In the genomic region with DNA sequence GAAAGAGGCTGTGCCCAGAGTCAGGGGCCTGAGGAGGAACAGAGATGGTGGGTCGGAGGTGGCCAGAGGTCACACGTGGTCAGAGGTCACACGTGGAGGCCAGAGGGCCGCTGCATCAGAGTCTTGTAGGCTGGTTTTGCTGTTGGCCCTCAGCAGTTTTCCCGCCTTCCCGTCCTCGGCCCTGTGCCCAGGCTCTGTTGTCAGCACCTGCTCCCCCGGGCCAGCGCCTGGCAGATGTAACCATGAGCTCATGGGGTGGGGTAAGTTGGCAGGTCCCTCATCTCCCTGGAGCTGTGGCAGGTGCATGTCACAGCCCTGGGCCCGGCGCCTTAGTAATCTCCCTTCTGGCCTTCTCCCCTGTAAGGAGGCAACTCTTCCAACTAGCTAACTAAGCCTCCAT, we compare ENCODE assay signal across 16 mouse cellular contexts. TPM values are rescaled to one million over a fixed set of nuclear protein-coding genes. Genes with fewer than 3 reads are reported as not detected.
DNase-seq lines count a peak whose midpoint lies in the region; TF ChIP-seq lines count a peak whose summit lies in the region.
"Had no signal": no experiment of that assay in that cellular context is flagged by ENCODE, and none has a peak within 500 bp of the region (broad histone marks: within the 10 kb centered on the region; RNA-seq: fewer than 3 reads in every experiment).

No protein-coding gene starts in this region.

- no peak overlapping the region for H3K4me3 ChIP-seq in heart, adult 2 months
- no peak overlapping the region for H3K4me3 ChIP-seq in heart, embryonic 10.5 days
- H3K4me3 ChIP-seq in layer of hippocampus, adult 2 months, result no peak overlapping the region
- H3K4me3 ChIP-seq: limb, embryonic 12.5 days had no signal

- 0 out of 2 replicates have a peak, but pooled peaks cover 1% of the 10 kb centered on the region for H3K4me1 ChIP-seq in heart, adult 2 months (ENCODE audit: control insufficient read depth, insufficient read depth, low read length)
- H3K4me1 ChIP-seq in heart, embryonic 10.5 days, result peaks cover 50% of the 10 kb centered on the region

- no peaks in the 10 kb centered on the region for H3K27me3 ChIP-seq in heart, adult 2 months (ENCODE audit: control insufficient read depth, insufficient read depth, low read length)
- H3K27me3 ChIP-seq in heart, embryonic 10.5 days (ENCODE audit: insufficient read depth, poor library complexity, severe bottlenecking), result peaks cover 36% of the 10 kb centered on the region
- H3K27me3 ChIP-seq: limb, embryonic 12.5 days had no signal

- no peak for TF ChIP-seq POLR2A in heart, adult 2 months (IDR thresholded peaks at IDR 0.05; ENCODE audit: insufficient read depth, low read depth, low read length)

- intact Hi-C loops in heart, adult 2 months (cut with DNase I), result no loop called here

- TF ChIP-seq CTCF in heart, adult 2 months (IDR thresholded peaks at IDR 0.05), result no peak
- no peak for TF ChIP-seq CTCF in layer of hippocampus, adult 2 months (conservative IDR thresholded peaks at IDR 0.05)

- H3K9ac ChIP-seq in heart, adult 2 months (ENCODE audit: low read depth, low read length), result no peak overlapping the region
- H3K9ac ChIP-seq: limb, embryonic 12.5 days; liver, postnatal 0 days had no signal

- no peaks in the 10 kb centered on the region for H3K9me3 ChIP-seq in heart, embryonic 10.5 days
- H3K9me3 ChIP-seq: limb, embryonic 12.5 days had no signal

- no peak overlapping the region for H3K27ac ChIP-seq in heart, adult 2 months
- H3K27ac ChIP-seq in heart, embryonic 10.5 days, result no peak overlapping the region
- no peak overlapping the region for H3K27ac ChIP-seq in layer of hippocampus, adult 2 months
- H3K27ac ChIP-seq: limb, embryonic 12.5 days had no signal

- H3K79me2 ChIP-seq in heart, adult 2 months (replicated peaks; ENCODE audit: control insufficient read depth, insufficient read depth, low read length), result no peaks in the 10 kb centered on the region

- 58% methylated on average over 11 of the region's 11 CpGs for WGBS in heart, adult 2 months
- 77% methylated on average over 11 of the region's 11 CpGs for WGBS in heart, embryonic 10.5 days

- DNase-seq in heart, adult 2 months, result peak; percentile 72 to 78
- DNase-seq in heart, embryonic 10.5 days (ENCODE audit: low spot score), result no peak
- peak; percentile 67 to 69 for DNase-seq in cerebellum, adult 18-20 months
- peak; percentile 74 for DNase-seq in gastrocnemius, adult 8-10 months (ENCODE audit: low spot score in 2 of 2)
- DNase-seq in heart, postnatal 4 days, result peak; percentile 84
- DNase-seq in layer of hippocampus, adult 2 months (ENCODE audit: low spot score in 2 of 2), result no peak
- DNase-seq in liver, result no peak
- DNase-seq in right cerebral cortex, adult 18-20 months, result no peak
- DNase-seq: adrenal gland, postnatal 36 days; liver, postnatal 0 days had no signal

- no peak for TF ChIP-seq EP300 in heart, adult 2 months (IDR thresholded peaks at IDR 0.05; ENCODE audit: insufficient read depth, low read depth, low read length)

- no peaks in the 10 kb centered on the region for H3K36me3 ChIP-seq in heart, adult 2 months (ENCODE audit: control insufficient read depth, insufficient read depth, low read length)
- no peaks in the 10 kb centered on the region for H3K36me3 ChIP-seq in heart, embryonic 10.5 days
- H3K36me3 ChIP-seq: limb, embryonic 12.5 days had no signal

RNA-seq across cellular contexts. Expression of gene Krt80, which starts 12.8 kb away (rescaled TPM):
- 1 to 10 TPM; 2.2 to 2.8 TPM for total RNA-seq in heart, adult 2 months (2021)
- 2.0 and 3.2 TPM in 2 replicates for polyA plus RNA-seq in heart, adult 2 months (2012; rRNA removed)
- polyA plus RNA-seq in heart, embryonic 10.5 days (2016; fragmentation: Nextera tagmentation; extraction: Ambion mirVana), result 0.80 and 1.7 TPM in 2 replicates
- total RNA-seq in gastrocnemius, adult 8-10 months (2022), result 1 to 10 TPM; 1.1 to 3.4 (median 2.5) TPM
- 10 to 100 TPM; 10.1 to 11.2 TPM for total RNA-seq in heart, postnatal 4 days (2021)
- total RNA-seq in layer of hippocampus, adult 2 months (2021), result under 1 TPM; 0.12 to 0.18 TPM

RNA-seq across cellular contexts. Expression of gene Krt7, which starts 28.0 kb away (rescaled TPM):
- total RNA-seq in heart, adult 2 months (2021), result 1 to 10 TPM; 2.5 to 3.1 TPM
- polyA plus RNA-seq in heart, adult 2 months (2012; rRNA removed), result 2.6 and 3.3 TPM in 2 replicates
- polyA plus RNA-seq in heart, embryonic 10.5 days (2016; fragmentation: Nextera tagmentation; extraction: Ambion mirVana), result 26.7 and 31.9 TPM in 2 replicates
- total RNA-seq in gastrocnemius, adult 8-10 months (2022), result not detected
- 1 to 10 TPM; 9.3 to 10.0 TPM for total RNA-seq in heart, postnatal 4 days (2021)
- total RNA-seq in layer of hippocampus, adult 2 months (2021), result not detected
- total RNA-seq: layer of hippocampus, postnatal 10 days had no signal

RNA-seq across cellular contexts. Expression of gene Krt87, which starts 55.8 kb away (rescaled TPM):
- not detected for total RNA-seq in heart, adult 2 months (2021)
- not detected in 2 replicates for polyA plus RNA-seq in heart, adult 2 months (2012; rRNA removed)
- polyA plus RNA-seq in heart, embryonic 10.5 days (2016; fragmentation: Nextera tagmentation; extraction: Ambion mirVana), result not detected in 2 replicates
- total RNA-seq in gastrocnemius, adult 8-10 months (2022), result not detected
- not detected for total RNA-seq in heart, postnatal 4 days (2021)
- total RNA-seq in layer of hippocampus, adult 2 months (2021), result under 1 TPM; 0.46 to 0.69 TPM
- total RNA-seq: adrenal gland, postnatal 36 days; ES-E14 had no signal
- polyA plus RNA-seq: cortical plate, adult 2 months; heart, embryonic 14.5 days; intestine, embryonic 14.5 days; liver, postnatal 0 days had no signal

Comparison
In these comparisons a context has a peak if more than half of its experiments do, and no peak if none do; other contexts are left out.
1. DNase-seq: peak in heart, adult 2 months (2 of 2), cerebellum, adult 18-20 months (2 of 2), gastrocnemius, adult 8-10 months (2 of 2) and heart, postnatal 4 days (single experiment); none in heart, embryonic 10.5 days (single experiment), layer of hippocampus, adult 2 months (0 of 2), liver (single experiment) and right cerebral cortex, adult 18-20 months (single experiment).